Mouse (Mus musculus) heart, adult 2 months (tissue): ENCODE measurements around the gene Eme1.

Experiments
- CTCF ChIP-seq: fragments of 200-600 bp; IDR thresholded peaks from 2 replicates; pipeline ENCODE4 v1.8.1; 2022; ENCODE audit warnings: antibody characterized with exemption, mild to moderate bottlenecking, moderate library complexity
- EP300 ChIP-seq: fragments of 200-500 bp; IDR thresholded peaks from 2 replicates; pipeline ENCODE4 v1.6.1; 2011; ENCODE audit warnings: low read depth, low read length, control low read depth; ENCODE audit not compliant: insufficient read depth
- POLR2A ChIP-seq: fragments of 200-500 bp; IDR thresholded peaks from 2 replicates; pipeline ENCODE4 v1.6.1; 2011; ENCODE audit warnings: mild to moderate bottlenecking, low read depth, low read length, control low read depth; ENCODE audit not compliant: insufficient read depth

- no peak for TF ChIP-seq EP300
- TF ChIP-seq CTCF, result no peak
- TF ChIP-seq POLR2A, result no peak
Measured at GRCm38 (mm10) chr11:94695508-94695907, 41.7 kb upstream of the Eme1 start.
